Mouse (Mus musculus) megakaryocyte, adult 5-6 weeks (primary cell): ENCODE data around the gene Pafah2. TPM values are rescaled to one million over a fixed set of nuclear protein-coding genes. Genes with fewer than 3 reads are reported as not detected.

Experiments used
- total RNA-seq, 2 experiments: library from RNA; stranded (forward) in 1 of 2; stranded (reverse) in 1 of 2; fragments of 153-499, 151-499 nt in 1 of 2; fragments of 221-1000, 200-1000 nt in 1 of 2; gene quantifications; 2 replicates each; pipeline versions ENCODE4 v1.2.3 to v1.2.4; 2015 to 2017

The Pafah2 gene
- total RNA-seq, 2 experiments from 2014 or later, result 5.5 to 5.9 TPM

Other genes with a start within 250 kb of the Pafah2 start
- gene Cep85, start 209.2 kb upstream of the Pafah2 start, total RNA-seq (2015), result 11.4 and 20.6 TPM in 2 replicates
- 17.7 TPM in 2 replicates for gene Cep85, start 209.2 kb upstream of the Pafah2 start, total RNA-seq (2017)
- 0.07 TPM in 1 of 2 replicates, not detected in the other for gene Gm7534, start 193.3 kb upstream of the Pafah2 start, total RNA-seq (2015)
- gene Gm7534, start 193.3 kb upstream of the Pafah2 start, total RNA-seq (2017), result not detected in 2 replicates
- not detected in 2 replicates for gene Catsper4, start 168.9 kb upstream of the Pafah2 start, total RNA-seq (2015)
- not detected in 2 replicates for gene Catsper4, start 168.9 kb upstream of the Pafah2 start, total RNA-seq (2017)
- 0.11 TPM in 1 of 2 replicates, not detected in the other for gene Cnksr1, start 157.9 kb upstream of the Pafah2 start, total RNA-seq (2015)
- gene Cnksr1, start 157.9 kb upstream of the Pafah2 start, total RNA-seq (2017), result not detected in 2 replicates
- not detected in 2 replicates for gene E130218I03Rik, start 152.7 kb upstream of the Pafah2 start, total RNA-seq (2015)
- gene E130218I03Rik, start 152.7 kb upstream of the Pafah2 start, total RNA-seq (2017), result not detected in 2 replicates
- 3.5 and 4.6 TPM in 2 replicates for gene Zfp593, start 150.7 kb upstream of the Pafah2 start, total RNA-seq (2015)
- gene Zfp593, start 150.7 kb upstream of the Pafah2 start, total RNA-seq (2017), result 3.8 and 5.9 TPM in 2 replicates
- gene Gm30191, start 149.4 kb upstream of the Pafah2 start, total RNA-seq (2015), result not detected in 2 replicates
- not detected in 2 replicates for gene Gm30191, start 149.4 kb upstream of the Pafah2 start, total RNA-seq (2017)
- gene Grrp1, start 142.2 kb upstream of the Pafah2 start, total RNA-seq (2015), result not detected in 2 replicates
- not detected in 2 replicates for gene Grrp1, start 142.2 kb upstream of the Pafah2 start, total RNA-seq (2017)
- 21.2 and 21.5 TPM in 2 replicates for gene Pdik1l, start 108.4 kb upstream of the Pafah2 start, total RNA-seq (2015)
- 39.0 and 40.7 TPM in 2 replicates for gene Pdik1l, start 108.4 kb upstream of the Pafah2 start, total RNA-seq (2017)
- gene Trim63, start 81.2 kb upstream of the Pafah2 start, total RNA-seq (2015), result not detected in 2 replicates
- gene Trim63, start 81.2 kb upstream of the Pafah2 start, total RNA-seq (2017), result not detected in 2 replicates
- 0.11 and 0.18 TPM in 2 replicates for gene Slc30a2, start 53.1 kb upstream of the Pafah2 start, total RNA-seq (2015)
- 0.22 TPM in 1 of 2 replicates, not detected in the other for gene Slc30a2, start 53.1 kb upstream of the Pafah2 start, total RNA-seq (2017)
- gene Extl1, start 12.5 kb upstream of the Pafah2 start, total RNA-seq (2015), result 0.04 TPM in 1 of 2 replicates, not detected in the other
- gene Extl1, start 12.5 kb upstream of the Pafah2 start, total RNA-seq (2017), result not detected in 2 replicates
- gene Stmn1, start 72.0 kb downstream of the Pafah2 start, total RNA-seq (2015), result 563 and 570 TPM in 2 replicates
- 790 and 821 TPM in 2 replicates for gene Stmn1, start 72.0 kb downstream of the Pafah2 start, total RNA-seq (2017)
- 10.7 and 11.7 TPM in 2 replicates for gene Paqr7, start 100.4 kb downstream of the Pafah2 start, total RNA-seq (2015)
- 17.0 and 17.6 TPM in 2 replicates for gene Paqr7, start 100.4 kb downstream of the Pafah2 start, total RNA-seq (2017)
- 3.7 and 3.9 TPM in 2 replicates for gene Aunip, start 114.7 kb downstream of the Pafah2 start, total RNA-seq (2015)
- gene Aunip, start 114.7 kb downstream of the Pafah2 start, total RNA-seq (2017), result 12.6 and 17.0 TPM in 2 replicates
- 40.4 and 48.1 TPM in 2 replicates for gene Mtfr1l, start 139.1 kb downstream of the Pafah2 start, total RNA-seq (2015)
- gene Mtfr1l, start 139.1 kb downstream of the Pafah2 start, total RNA-seq (2017), result 33.6 and 38.3 TPM in 2 replicates
- gene Selenon, start 155.8 kb downstream of the Pafah2 start, total RNA-seq (2015), result 24.9 and 25.4 TPM in 2 replicates
- 6.3 and 8.2 TPM in 2 replicates for gene Selenon, start 155.8 kb downstream of the Pafah2 start, total RNA-seq (2017)